Mouse (Mus musculus) left cerebral cortex, postnatal 25 days (tissue): ENCODE results near the gene Tbc1d20. TPM values are rescaled to one million over a fixed set of nuclear protein-coding genes. Genes with fewer than 3 reads are reported as not detected.
"Not testable (repeated sequence)": the region's sequence is repeated elsewhere in the genome, so short reads cannot be mapped to it uniquely, and the experiment has no call there.

Source experiments
- DNase-seq, 2 experiments: peaks; one replicate each; pipeline ENCODE4 v3.0.0; 2022; ENCODE audit warnings: low spot score in 2 of 2, mixed read lengths in 1 of 2
- intact Hi-C: fragments of 180-260 bp; cut with DNase I; formaldehyde crosslinking; loops from one replicate; pipeline ENCODE4 v1.15.1; 2025
- total RNA-seq, 2 experiments: library from RNA; stranded (reverse); gene quantifications; 2 replicates each; pipeline ENCODE4 v1.2.3; 2021

Tbc1d20 gene
- total RNA-seq, 2 experiments from 2014 or later, result 56.0 to 57.0 TPM

DNA sequence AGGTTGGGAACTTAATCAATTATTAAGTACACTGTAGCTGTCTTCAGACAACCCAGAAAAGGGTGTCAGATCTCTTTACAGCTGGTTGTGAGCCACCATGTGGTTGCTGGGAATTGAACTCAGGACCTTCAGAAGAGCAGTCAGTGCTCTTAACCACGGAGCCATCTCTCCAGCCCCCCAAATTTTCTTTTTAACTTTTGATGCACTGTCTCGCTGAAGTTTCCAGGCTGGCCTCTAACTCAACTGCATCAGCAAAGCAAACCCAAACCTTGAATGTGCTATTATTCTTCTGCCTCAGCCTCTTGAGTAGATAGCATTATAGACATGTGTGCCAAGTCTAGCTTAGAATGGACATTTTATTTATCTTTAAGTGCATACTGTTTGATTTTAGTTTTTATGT is 54.1 kb downstream of the Tbc1d20 start:
- no peak for DNase-seq
- intact Hi-C loops, result no loop called here

DNA sequence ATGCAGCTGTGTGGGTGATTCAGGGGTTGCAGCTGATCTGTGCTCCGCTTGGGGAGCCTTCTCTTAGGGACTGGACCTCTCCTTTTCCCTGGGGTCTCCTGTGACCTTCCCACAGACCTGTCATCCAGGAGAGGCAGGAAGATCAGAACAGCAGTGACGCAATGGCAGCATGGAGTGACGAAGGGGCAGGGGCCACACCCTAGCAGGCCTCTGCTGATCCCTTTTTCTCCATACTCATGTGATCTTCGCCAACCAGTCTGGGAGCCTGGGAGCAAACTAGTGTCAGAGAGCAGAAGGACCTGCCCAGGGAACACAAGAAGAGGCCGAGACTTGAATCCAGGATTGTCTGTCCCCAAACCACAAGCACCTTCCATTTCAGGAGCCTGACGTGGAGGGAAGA is 55.6 kb downstream of the Tbc1d20 start:
- DNase-seq, result no peak

DNA sequence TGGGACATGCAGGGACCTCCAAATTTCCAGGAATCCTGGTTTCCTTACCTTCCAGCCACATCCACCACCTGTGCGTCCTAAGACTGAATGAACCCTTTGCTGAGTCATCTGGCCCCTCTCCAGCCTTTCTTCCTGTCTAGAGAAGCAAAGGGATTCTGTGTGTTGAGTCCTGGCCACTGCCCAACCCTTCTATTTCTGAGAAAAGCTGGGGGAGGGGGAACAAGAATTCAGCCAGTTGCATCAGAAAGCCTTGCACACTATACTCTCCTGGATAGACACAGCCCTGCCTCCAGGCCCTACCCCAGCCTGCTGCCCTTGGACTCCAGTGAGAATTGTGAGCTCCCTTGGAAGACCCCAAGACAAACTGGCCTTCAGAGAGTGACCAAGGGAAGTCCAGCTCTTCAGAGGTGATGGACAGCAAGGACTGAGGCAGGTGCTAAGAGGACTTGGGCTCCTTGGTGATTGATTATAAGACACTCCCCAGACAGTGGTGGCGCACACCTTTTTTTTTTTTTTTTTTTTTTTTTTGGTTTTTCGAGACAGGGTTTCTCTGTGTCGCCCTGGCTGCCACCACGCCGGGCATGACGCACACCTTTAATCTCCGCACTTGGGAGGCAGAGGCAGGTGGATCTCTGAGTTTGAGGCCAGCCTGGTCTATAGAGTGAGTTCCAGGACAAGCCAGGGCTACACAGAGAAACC is 56.4 kb downstream of the Tbc1d20 start:
- intact Hi-C loops, result no loop called here
- DNase-seq, result peak; percentile 27 to 74

More for the DNA sequence above, 55.6 kb downstream of the Tbc1d20 start:
- intact Hi-C loops, result no loop called here

DNA sequence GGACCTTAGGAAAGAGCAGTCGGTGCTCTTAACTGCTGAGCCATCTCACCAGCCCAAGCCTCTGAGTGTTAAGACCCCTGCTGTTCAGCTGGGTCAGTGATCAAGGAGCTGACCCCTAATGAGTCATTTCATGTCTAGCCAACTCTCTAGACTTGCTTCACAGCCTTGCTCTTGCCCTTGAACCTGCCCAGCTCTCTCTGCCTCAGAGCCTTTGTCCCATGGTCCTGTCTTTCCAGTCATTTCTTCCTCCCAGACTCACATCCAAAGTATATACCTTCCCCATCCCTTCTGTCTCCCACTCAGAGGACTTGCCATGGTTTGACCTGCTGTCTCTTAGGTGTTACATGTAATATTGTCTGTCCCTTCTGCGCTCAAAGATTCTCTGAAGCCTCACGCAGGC is 63.6 kb downstream of the Tbc1d20 start:
- no peak for DNase-seq
- intact Hi-C loops, result no loop called here

DNA sequence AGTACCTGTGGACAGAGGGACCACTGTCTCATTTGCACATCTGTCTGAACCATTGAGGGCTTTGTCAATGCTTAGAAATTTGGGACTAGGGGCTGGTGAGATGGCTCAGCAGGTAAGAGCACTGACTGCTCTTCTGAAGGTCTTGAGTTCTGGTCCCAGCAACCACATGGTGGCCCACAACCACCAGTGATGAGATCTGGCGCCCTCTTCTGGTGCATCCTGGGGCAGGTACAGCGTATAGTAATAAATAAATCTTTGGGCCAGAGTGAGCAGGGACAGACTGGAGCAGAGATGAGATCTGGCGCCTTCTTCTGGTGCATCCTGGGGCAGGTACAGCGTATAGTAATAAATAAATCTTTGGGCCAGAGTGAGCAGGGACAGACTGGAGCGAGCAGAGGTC is 65.3 kb downstream of the Tbc1d20 start:
- intact Hi-C loops, DNase-seq: not testable (repeated sequence)

- intact Hi-C loops, result loop anchor here (10.0 kb wide), 1 partner anchor 335 kb away; no protein-coding TSS in a partner anchor
- no peak for DNase-seq
These were observed 66.0 kb downstream of the Tbc1d20 start for GRCm38 (mm10) chr2:152359616-152360015.

GRCm38 (mm10) chr2:152360271-152360775 is 66.7 kb downstream of the Tbc1d20 start:
- no peak for DNase-seq
- intact Hi-C loops, result loop anchor here (10.0 kb wide), 1 partner anchor 336 kb away; no protein-coding TSS in a partner anchor

DNA sequence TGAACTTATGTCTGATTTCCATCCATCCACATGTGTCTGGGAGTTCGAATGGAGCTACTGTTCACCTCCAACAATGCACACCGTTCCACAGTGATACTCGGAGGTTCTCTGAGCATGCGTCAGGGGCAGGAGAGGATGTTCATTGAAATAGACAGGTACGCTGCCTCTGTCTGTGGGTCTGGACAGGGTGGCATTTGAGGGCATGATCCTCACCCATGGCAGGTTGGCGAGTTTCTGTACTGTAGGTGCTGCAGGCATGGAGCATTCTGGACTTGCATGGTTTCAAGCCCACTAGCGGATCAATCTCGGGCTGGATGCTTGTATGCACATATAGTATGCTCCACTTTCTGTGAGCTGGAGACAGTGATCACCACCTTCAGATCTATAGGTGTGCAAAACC is 67.6 kb downstream of the Tbc1d20 start:
- no peak for DNase-seq
- intact Hi-C loops, result loop anchor here (10.0 kb wide), 1 partner anchor 336 kb away; no protein-coding TSS in a partner anchor

Other genes with a start within 250 kb of the Tbc1d20 start
- 10 to 100 TPM; 15.2 to 18.5 TPM for gene Scrt2, start 212.3 kb upstream of the Tbc1d20 start, total RNA-seq
- gene Srxn1, start 188.3 kb upstream of the Tbc1d20 start, total RNA-seq, result 10 to 100 TPM; 85.6 to 96.7 TPM
- 1 to 10 TPM in 1 of 2 experiments, under 1 TPM in 1; 0.76 to 1.1 TPM for gene Tcf15, start 150.3 kb upstream of the Tbc1d20 start, total RNA-seq
- gene Csnk2a1, start 67.0 kb upstream of the Tbc1d20 start, total RNA-seq, result 100 to 1,000 TPM; 100 to 107 TPM
- 100 to 1,000 TPM; 101 to 117 TPM for gene Rbck1, start 38.8 kb downstream of the Tbc1d20 start, total RNA-seq
- gene Trib3, start 50.2 kb downstream of the Tbc1d20 start, total RNA-seq, result under 1 TPM; 0.66 to 0.76 TPM
- gene Nrsn2, start 82.8 kb downstream of the Tbc1d20 start, total RNA-seq, result 10 to 100 TPM; 73.5 to 90.0 TPM
- gene Sox12, start 104.2 kb downstream of the Tbc1d20 start, total RNA-seq, result 10 to 100 TPM; 14.0 to 15.6 TPM
- gene Zcchc3, start 121.2 kb downstream of the Tbc1d20 start, total RNA-seq, result 1 to 10 TPM; 9.5 to 9.9 TPM
- gene 6820408C15Rik, start 121.8 kb downstream of the Tbc1d20 start, total RNA-seq, result 1 to 10 TPM; 2.1 to 2.2 TPM
- gene Defb23, start 170.8 kb downstream of the Tbc1d20 start, total RNA-seq, result not detected
- gene Defb20, start 183.2 kb downstream of the Tbc1d20 start, total RNA-seq, result not detected
- not detected for gene Defb22, start 196.3 kb downstream of the Tbc1d20 start, total RNA-seq
- not detected for gene Defb26, start 217.9 kb downstream of the Tbc1d20 start, total RNA-seq
- not detected for gene Defb28, start 224.4 kb downstream of the Tbc1d20 start, total RNA-seq
- gene Defb29, start 246.3 kb downstream of the Tbc1d20 start, total RNA-seq, result not detected